32 mouse cellular contexts compared by ENCODE assay signal in the genomic region with DNA sequence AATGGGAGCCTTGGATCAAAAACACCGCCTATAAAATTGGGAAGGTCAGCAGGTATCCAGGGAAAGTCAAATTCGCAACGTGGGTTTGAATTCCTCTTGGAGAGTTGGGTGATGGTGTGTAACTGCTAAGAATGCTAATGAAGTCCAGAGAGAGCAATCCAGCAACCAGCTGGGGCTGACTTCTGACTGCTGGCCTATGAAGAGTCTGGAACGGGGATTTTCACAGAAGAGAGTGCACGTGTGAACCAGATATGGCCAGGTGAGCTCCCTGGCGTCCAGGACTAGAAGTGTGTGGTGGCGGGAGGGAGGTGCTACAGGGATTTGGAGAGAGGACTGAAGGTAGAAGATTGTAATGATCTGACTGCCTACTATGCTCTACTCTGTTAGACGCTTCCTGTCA. TPM values are rescaled to one million over a fixed set of nuclear protein-coding genes. Genes with fewer than 3 reads are reported as not detected.
"Had no signal": no experiment of that assay in that cellular context is flagged by ENCODE, and none has a peak within 500 bp of the region (broad histone marks: within the 10 kb centered on the region; RNA-seq: fewer than 3 reads in every experiment).

No protein-coding gene starts in this region.

- ATAC-seq: intestine, postnatal 0 days had no signal

- H3K9ac ChIP-seq: liver, embryonic 13.5 days had no signal

- H3K4me3 ChIP-seq: left cerebral cortex, adult 2 months; liver, embryonic 13.5 days had no signal

- H3K36me3 ChIP-seq: liver, embryonic 13.5 days had no signal

- DNase-seq: layer of hippocampus, postnatal 36 days; liver, embryonic 13.5 days; lung, adult 2 months; lung, postnatal 14 days; lung, postnatal 4 days; midbrain, embryonic 14.5 days; right cerebral cortex, adult 18-20 months; right cerebral cortex, postnatal 14 days; right cerebral cortex, postnatal 4 days; thymus, adult 2 months; thymus, postnatal 14 days; thymus, postnatal 4 days had no signal

- H3K27ac ChIP-seq: left cerebral cortex, adult 2 months; liver, embryonic 13.5 days; stomach, postnatal 0 days had no signal

- H3K9me3 ChIP-seq: liver, embryonic 13.5 days had no signal

- H3K4me2 ChIP-seq: liver, embryonic 13.5 days; midbrain, embryonic 11.5 days had no signal

RNA-seq across cellular contexts. Expression of a gene that starts 24.2 kb away (rescaled TPM):
- total RNA-seq: layer of hippocampus, adult 8-10 months; layer of hippocampus, postnatal 10 days; layer of hippocampus, postnatal 36 days; left cerebral cortex, adult 2 months; left cerebral cortex, postnatal 10 days; left cerebral cortex, postnatal 36 days; liver, adult 2 months; megakaryocyte progenitor cell, adult 5-6 weeks; megakaryocyte-erythroid progenitor cell, adult 5-6 weeks; midbrain, postnatal 0 days had no signal
- polyA plus RNA-seq: intestine, embryonic 14.5 days; intestine, postnatal 0 days; limb, embryonic 11.5 days; limb, embryonic 14.5 days; liver, adult 2 months; liver, embryonic 13.5 days; liver, embryonic 16.5 days; lung, adult 2 months; lung, embryonic 16.5 days; midbrain, embryonic 11.5 days; midbrain, embryonic 14.5 days; midbrain, postnatal 0 days; neural tube, embryonic 11.5 days; neural tube, embryonic 14.5 days; stomach, embryonic 14.5 days; stomach, postnatal 0 days had no signal
